Mouse (Mus musculus) hindbrain, postnatal 0 days (tissue): ENCODE data around the gene Pum1. TPM values are rescaled to one million over a fixed set of nuclear protein-coding genes. Genes with fewer than 3 reads are reported as not detected.
"Not testable (repeated sequence)": the region's sequence is repeated elsewhere in the genome, so short reads cannot be mapped to it uniquely, and the experiment has no call there.

Source experiments
- ATAC-seq: fragments of 200-750 bp; cut with Nextera tagmentation; 2 replicates; pipeline ENCODE4 v1.8.0; 2017; ENCODE audit warnings: mild to moderate bottlenecking, moderate TSS enrichment, moderate library complexity
- DNase-seq: peaks from one replicate; pipeline ENCODE4 v3.0.0-alpha.2; 2015; ENCODE audit warnings: low spot score
- H3K27ac ChIP-seq: fragments of 300-500 bp; sonication (generic); 2 replicates; pipeline ENCODE4 v1.5.1; 2014; ENCODE audit warnings: mild to moderate bottlenecking
- H3K27me3 ChIP-seq: fragments of 300-500 bp; sonication (generic); 2 replicates; pipeline ENCODE4 v1.6.1; 2014; ENCODE audit warnings: low read length, mixed read lengths; ENCODE audit not compliant: insufficient read depth
- H3K36me3 ChIP-seq: fragments of 300-500 bp; sonication (generic); 2 replicates; pipeline ENCODE4 v1.6.1; 2014; ENCODE audit warnings: low read length, mixed read lengths; ENCODE audit not compliant: insufficient read depth
- H3K4me1 ChIP-seq: fragments of 300-500 bp; sonication (generic); 2 replicates; pipeline ENCODE4 v1.6.1; 2014; ENCODE audit warnings: antibody characterized with exemption, low read length, mixed read lengths; ENCODE audit not compliant: insufficient read depth
- H3K4me2 ChIP-seq: fragments of 300-500 bp; sonication (generic); 2 replicates; pipeline ENCODE4 v1.6.1; 2014; ENCODE audit warnings: low read depth, mild to moderate bottlenecking, low read length, moderate library complexity, mixed read lengths
- H3K4me3 ChIP-seq: fragments of 300-500 bp; sonication (generic); 2 replicates; pipeline ENCODE4 v1.5.1; 2014; ENCODE audit warnings: low read length
- H3K9ac ChIP-seq: fragments of 300-500 bp; sonication (generic); replicated peaks from 2 replicates; pipeline ENCODE4 v1.6.1; 2014; ENCODE audit warnings: mild to moderate bottlenecking, low read length, moderate library complexity, mixed read lengths
- H3K9me3 ChIP-seq: fragments of 300-500 bp; sonication (generic); 2 replicates; pipeline ENCODE4 v1.6.1; 2016; ENCODE audit warnings: low read length, mixed read lengths
- CTCF ChIP-seq: IDR thresholded peaks from 2 replicates; pipeline ENCODE4 v1.5.1; 2016; ENCODE audit warnings: antibody characterized with exemption, control low read depth, low read depth
- WGBS: fragments of 180-500 bp; shearing (Covaris S2); extraction: QIAGEN DNeasy Blood & Tissue Kit; methylation state at CpG from one replicate; pipeline ENCODE4 v1.1.7; 2014; 5-methylcytosine and 5-hydroxymethylcytosine counted together
- polyA plus RNA-seq: library from polyadenylated mRNA; unstranded; fragments of >200 nt; fragmentation: Nextera tagmentation; extraction: Ambion mirVana; gene quantifications from 2 replicates; pipeline ENCODE4 v1.2.1, GENCODE M21; 2015
- total RNA-seq: library from RNA; depleted of rRNA; stranded (reverse); fragments of >200 nt; gene quantifications from 2 replicates; pipeline ENCODE4 v1.2.3, GENCODE M21; 2014

The Pum1 gene
- total and polyA plus RNA-seq, 2 experiments from 2014 or later = 64.9 to 84.4 TPM

- 83% methylated on average over 2 of the region's 2 CpGs for WGBS
These were observed 3.0 kb upstream of the Pum1 start for GRCm38 (mm10) chr4:130660106-130660505.

DNA sequence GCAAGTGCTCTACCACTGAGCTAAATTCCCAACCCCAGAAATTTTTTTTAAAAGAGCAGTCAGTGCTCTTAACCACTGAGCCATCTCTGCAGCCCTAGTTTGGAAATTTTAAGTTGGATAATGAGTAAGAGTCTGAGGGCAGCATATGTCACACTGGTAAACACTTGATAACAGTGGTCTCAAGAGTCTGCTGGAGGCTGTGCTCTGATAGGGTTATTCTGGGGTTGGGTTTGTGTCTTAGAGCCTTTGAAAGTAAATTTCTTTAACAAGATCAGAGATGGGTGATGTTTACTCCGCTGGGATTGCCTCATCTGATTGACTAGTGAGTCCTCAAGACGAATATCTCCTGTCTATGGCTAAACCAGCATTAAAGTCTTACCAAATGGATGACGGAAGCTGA, 2.0 kb upstream of the Pum1 start:
- Histone ChIP-seq H3K9ac (no peak overlapping the region), H3K36me3 (no peaks in the 10 kb centered on the region), H3K27me3 (no peaks in the 10 kb centered on the region), H3K27ac (no peak overlapping the region), H3K4me3 (no peak overlapping the region), H3K4me1 (no peaks in the 10 kb centered on the region), H3K4me2 (no peak overlapping the region), H3K9me3 (no peaks in the 10 kb centered on the region)
- no peak for TF ChIP-seq CTCF
- no peak for ATAC-seq
- WGBS = 92% methylated on average over 3 of the region's 3 CpGs
- no peak for DNase-seq

More at GRCm38 (mm10) chr4:130660106-130660505, 3.0 kb upstream of the Pum1 start:
- no peak for DNase-seq
- TF ChIP-seq CTCF = no peak
- Histone ChIP-seq H3K9me3 (no peaks in the 10 kb centered on the region), H3K27ac (no peak overlapping the region), H3K9ac (no peak overlapping the region), H3K4me1 (no peaks in the 10 kb centered on the region), H3K27me3 (no peaks in the 10 kb centered on the region), H3K4me2 (no peak overlapping the region), H3K36me3 (no peaks in the 10 kb centered on the region), H3K4me3 (no peak overlapping the region)
- no peak for ATAC-seq

- not testable (repeated sequence) for H3K27me3 ChIP-seq, DNase-seq, H3K9ac ChIP-seq, H3K4me3 ChIP-seq, H3K36me3 ChIP-seq, H3K4me2 ChIP-seq, ATAC-seq, H3K9me3 ChIP-seq, H3K4me1 ChIP-seq
- WGBS = 92% methylated on average over 1 of the region's 1 CpGs
- peak overlapping the region; percentile 97; the same call in 1 of the 2 replicates for H3K27ac ChIP-seq
These were observed 816 bp upstream of the Pum1 start for GRCm38 (mm10) chr4:130662305-130662704.

GRCm38 (mm10) chr4:130663810-130664401, 785 bp downstream of the Pum1 start:
- H3K4me2 ChIP-seq = peak overlapping the region; percentile 78
- WGBS = 0% methylated on average over 22 of the region's 22 CpGs

GRCm38 (mm10) chr4:130664414-130665029, 1.4 kb downstream of the Pum1 start:
- no peaks in the 10 kb centered on the region for H3K9me3 ChIP-seq
- 4% methylated on average over 7 of the region's 7 CpGs for WGBS
- TF ChIP-seq CTCF = no peak
- peak overlapping the region; percentile 97; the same call in 1 of the 2 replicates for H3K27ac ChIP-seq
- ATAC-seq (no peak), DNase-seq (no peak)
- no peaks in the 10 kb centered on the region for H3K27me3 ChIP-seq
- H3K36me3 ChIP-seq = no peaks in the 10 kb centered on the region
- peak overlapping the region; percentile 92 for H3K4me3 ChIP-seq
- H3K4me1 ChIP-seq = peaks cover 13% of the 10 kb centered on the region
- peak overlapping the region; percentile 95 for H3K9ac ChIP-seq
- peak overlapping the region; percentile 78 for H3K4me2 ChIP-seq

More at GRCm38 (mm10) chr4:130663810-130664401, 785 bp downstream of the Pum1 start:
- Histone ChIP-seq H3K36me3 (no peaks in the 10 kb centered on the region), H3K4me1 (peaks cover 13% of the 10 kb centered on the region), H3K9me3 (no peaks in the 10 kb centered on the region), H3K27ac (peak overlapping the region; percentile 97), H3K9ac (peak overlapping the region; percentile 95), H3K27me3 (no peaks in the 10 kb centered on the region), H3K4me3 (peak overlapping the region; percentile 92)
- DNase-seq (peak; percentile 55), ATAC-seq (peak; percentile 39)
- TF ChIP-seq CTCF = no peak; the same call in 1 of the 2 replicates

- WGBS = 0% methylated on average over 1 of the region's 1 CpGs
These were observed 2.1 kb downstream of the Pum1 start for GRCm38 (mm10) chr4:130665176-130665575.

GRCm38 (mm10) chr4:130667686-130668085, 4.6 kb downstream of the Pum1 start:
- Histone ChIP-seq H3K4me1 (peaks cover 13% of the 10 kb centered on the region), H3K4me3 (no peak overlapping the region), H3K27ac (no peak overlapping the region), H3K9me3 (no peaks in the 10 kb centered on the region), H3K27me3 (no peaks in the 10 kb centered on the region), H3K36me3 (peaks cover 15% of the 10 kb centered on the region; the same call in 1 of the 2 replicates), H3K9ac (no peak overlapping the region), H3K4me2 (no peak overlapping the region)
- 62% methylated on average over 2 of the region's 2 CpGs for WGBS
- no peak for TF ChIP-seq CTCF
- ATAC-seq = no peak
- no peak for DNase-seq

More at GRCm38 (mm10) chr4:130665176-130665575, 2.1 kb downstream of the Pum1 start:
- Histone ChIP-seq H3K9me3 (no peaks in the 10 kb centered on the region), H3K36me3 (no peaks in the 10 kb centered on the region), H3K27me3 (no peaks in the 10 kb centered on the region), H3K4me3 (peak overlapping the region; percentile 92), H3K4me2 (peak overlapping the region; percentile 78), H3K9ac (no peak overlapping the region; the same call in 1 of the 2 replicates), H3K27ac (no peak overlapping the region), H3K4me1 (peaks cover 13% of the 10 kb centered on the region)
- DNase-seq (no peak), ATAC-seq (no peak)
- TF ChIP-seq CTCF = no peak
